Mouse (Mus musculus) CH12.LX (cell line): ENCODE results near the gene Fbxo3. TPM values are rescaled to one million over a fixed set of nuclear protein-coding genes. Genes with fewer than 3 reads are reported as not detected.
"Not testable (repeated sequence)": the region's sequence is repeated elsewhere in the genome, so short reads cannot be mapped to it uniquely, and the experiment has no call there.

Source experiments
- DNase-seq: peaks from one replicate; pipeline ENCODE4 v3.0.0-alpha.2; 2013; ENCODE audit errors: extremely low read depth
- H3K27ac ChIP-seq: 2 replicates; pipeline ENCODE4 v1.5.1; 2012; ENCODE audit warnings: low read depth, mild to moderate bottlenecking, control low read depth, moderate library complexity; ENCODE audit not compliant: insufficient read depth
- H3K27me3 ChIP-seq: replicated peaks from 2 replicates; pipeline ENCODE3; 2012; ENCODE audit warnings: inconsistent platforms
- H3K36me3 ChIP-seq, 2 experiments: replicated peaks in 1 of 2; 2 replicates each; pipeline versions ENCODE3 to v1.6.1; 2012; ENCODE audit warnings: inconsistent platforms in 1 of 2, low read length in 1 of 2, mild to moderate bottlenecking in 1 of 2, mixed read lengths in 1 of 2, moderate library complexity in 1 of 2; ENCODE audit not compliant: control insufficient read depth in 1 of 2, insufficient read depth in 1 of 2
- H3K4me1 ChIP-seq, 2 experiments: 2 replicates each; pipeline ENCODE4 v1.6.1; 2012; ENCODE audit warnings: inconsistent platforms in 1 of 2, moderate library complexity in 1 of 2; ENCODE audit not compliant: insufficient read depth in 2 of 2, control insufficient read depth in 1 of 2
- H3K4me2 ChIP-seq: 2 replicates; pipeline ENCODE4 v1.6.1; 2012; ENCODE audit warnings: low read depth, mild to moderate bottlenecking, control low read depth; ENCODE audit not compliant: poor library complexity, insufficient read depth, severe bottlenecking
- H3K4me3 ChIP-seq, 3 experiments: fragments of 150-350 bp in 1 of 3; sonication (generic) in 1 of 3; replicated peaks in 1 of 3; 2 replicates each; pipeline versions ENCODE3 to v1.5.1; 2011 to 2012; ENCODE audit warnings: low read depth in 2 of 3, low read length in 2 of 3, mild to moderate bottlenecking in 2 of 3, moderate library complexity in 2 of 3, control low read depth in 1 of 3, improper control_type of control experiment in 1 of 3, inconsistent platforms in 1 of 3, mixed read lengths in 1 of 3; ENCODE audit not compliant: poor library complexity in 1 of 3
- H3K79me2 ChIP-seq: replicated peaks from 2 replicates; pipeline ENCODE4 v1.6.1; 2012; ENCODE audit warnings: mild to moderate bottlenecking, moderate library complexity; ENCODE audit not compliant: control insufficient read depth, poor library complexity, insufficient read depth, severe bottlenecking; ENCODE audit errors: extremely low read depth
- H3K9ac ChIP-seq: 2 replicates; pipeline ENCODE4 v1.6.1; 2012; ENCODE audit warnings: low read depth, mild to moderate bottlenecking, control low read depth, moderate library complexity; ENCODE audit not compliant: insufficient read depth
- H3K9me3 ChIP-seq: replicated peaks from 2 replicates; pipeline ENCODE3; 2012; ENCODE audit warnings: low read length, inconsistent platforms, mixed read lengths
- BHLHE40 ChIP-seq: IDR thresholded peaks from 2 replicates; pipeline ENCODE4 v1.6.1; 2011; ENCODE audit warnings: mild to moderate bottlenecking, low read depth, low read length, improper control_type of control experiment
- CHD2 ChIP-seq: IDR thresholded peaks from 2 replicates; pipeline ENCODE4 v1.6.1; 2011; ENCODE audit warnings: low read length, improper control_type of control experiment
- CTCF ChIP-seq, 2 experiments: IDR thresholded peaks in 1 of 2; conservative IDR thresholded peaks in 1 of 2; 2 replicates each; pipeline ENCODE4 v1.5.1; 2011 to 2012; ENCODE audit warnings: low read depth in 2 of 2, low read length in 2 of 2, improper control_type of control experiment in 1 of 2, inconsistent platforms in 1 of 2, mild to moderate bottlenecking in 1 of 2, moderate library complexity in 1 of 2
- PAX5 ChIP-seq: IDR thresholded peaks from 2 replicates; pipeline ENCODE4 v1.6.1; 2012; ENCODE audit warnings: low read length, inconsistent platforms, mixed read lengths
- POLR2A ChIP-seq: IDR thresholded peaks from 2 replicates; pipeline ENCODE4 v1.6.1; 2011; ENCODE audit warnings: low read depth, mild to moderate bottlenecking, improper control_type of control experiment, low read length
- RAD21 ChIP-seq: IDR thresholded peaks from 2 replicates; pipeline ENCODE4 v1.6.1; 2011; ENCODE audit warnings: low read depth, mild to moderate bottlenecking, low read length, improper control_type of control experiment, moderate library complexity
- RCOR1 ChIP-seq: conservative IDR thresholded peaks from 2 replicates; pipeline ENCODE4 v1.6.1; 2012; ENCODE audit warnings: low read depth, mild to moderate bottlenecking, inconsistent platforms, low read length, improper control_type of control experiment
- TBP ChIP-seq: conservative IDR thresholded peaks from 2 replicates; pipeline ENCODE4 v1.6.1; 2011; ENCODE audit warnings: low read depth, low read length, improper control_type of control experiment
- TCF12 ChIP-seq: IDR thresholded peaks from 2 replicates; pipeline ENCODE4 v1.6.1; 2014; ENCODE audit warnings: low read depth, mild to moderate bottlenecking, inconsistent platforms, low read length, improper control_type of control experiment
- ZC3H11A ChIP-seq: IDR thresholded peaks from 2 replicates; pipeline ENCODE4 v1.6.1; 2012; ENCODE audit warnings: low read depth, mild to moderate bottlenecking, inconsistent platforms, low read length, improper control_type of control experiment
- ZMIZ1 ChIP-seq: IDR thresholded peaks from 2 replicates; pipeline ENCODE4 v1.6.1; 2012; ENCODE audit warnings: low read depth, mild to moderate bottlenecking, inconsistent platforms, low read length, improper control_type of control experiment
- dilution Hi-C: fragments of 300-500 bp; cut with MboI; formaldehyde crosslinking; loops from 2 replicates; pipeline ENCODE4 v1.14.3; 2020; ENCODE audit warnings: low sequenced_read_pairs; ENCODE audit not compliant: extremely low pct_unique_long_range_greater_than_20kb, extremely low pct_ligation_motif_present
- in situ Hi-C: fragments of 300-500 bp; cut with MboI; formaldehyde crosslinking; loops from 3 replicates; pipeline ENCODE4 v1.14.3; 2019; ENCODE audit warnings: low sequenced_read_pairs, low pct_ligation_motif_present, low pct_unique_long_range_greater_than_20kb, mixed read lengths
- polyA plus RNA-seq: library from polyadenylated mRNA; unstranded; fragments of >175 nt; gene quantifications from 2 replicates; pipeline ENCODE4 v1.2.1, GENCODE M21; 2012; ENCODE audit warnings: low read depth; ENCODE audit not compliant: insufficient read length
- total RNA-seq, 2 experiments: library from RNA; depleted of rRNA; stranded (reverse); fragments of 300-350 nt in 1 of 2; fragments of >200 nt in 1 of 2; gene quantifications; 2 replicates each; pipeline ENCODE4 v1.2.3; 2012 to 2014

Gene Fbxo3
- total and polyA plus RNA-seq, 3 experiments = 29.7 to 63.7 (median 38.4) TPM

DNA sequence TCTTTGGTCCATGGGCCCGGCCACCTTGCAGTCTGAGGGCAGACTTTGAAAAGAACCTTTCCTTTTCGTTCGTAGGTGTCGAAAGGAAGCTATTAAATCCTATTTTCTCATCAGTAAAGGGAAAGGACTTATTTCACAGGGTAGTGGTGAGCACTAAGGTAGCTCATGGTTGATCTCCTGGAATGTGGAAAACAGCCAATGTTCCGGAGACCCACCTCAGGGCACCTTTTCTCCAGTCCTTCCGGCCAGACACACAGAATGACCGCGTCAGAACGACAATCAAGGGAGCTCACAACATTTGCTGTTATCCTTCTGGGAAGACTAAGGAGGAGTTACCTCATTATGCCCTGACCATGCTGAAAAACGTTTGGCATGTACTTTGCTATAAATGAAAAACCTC, 68.7 kb downstream of the Fbxo3 start:
- peak overlapping the region; percentile 57 for H3K9ac ChIP-seq
- in situ Hi-C loops = no loop called here
- DNase-seq = no peak
- peaks cover 0 to 9% of the 10 kb centered on the region in 2 experiments; a peak in 2 of 4 replicates for H3K4me1 ChIP-seq
- no peaks in the 10 kb centered on the region for H3K9me3 ChIP-seq
- H3K27me3 ChIP-seq = peaks cover 14% of the 10 kb centered on the region
- H3K36me3 ChIP-seq = no peaks in the 10 kb centered on the region
- dilution Hi-C loops = no loop called here
- H3K27ac ChIP-seq = no peak overlapping the region
- no peaks in the 10 kb centered on the region for H3K79me2 ChIP-seq
- H3K4me2 ChIP-seq = peak overlapping the region; percentile 60
- no peak for TF ChIP-seq PAX5
- no peak for TF ChIP-seq CTCF (conservative IDR thresholded peaks at IDR 0.05 in 1 of 2, IDR thresholded peaks at IDR 0.05 in 1 of 2; ENCODE audit: low read depth in 2 of 2, low read length in 2 of 2)
- no peak for TF ChIP-seq ZMIZ1
- TF ChIP-seq BHLHE40 = no peak
- no peak for TF ChIP-seq TCF12
- no peak for TF ChIP-seq POLR2A
- no peak for TF ChIP-seq ZC3H11A
- no peak for TF ChIP-seq TBP
- no peak for TF ChIP-seq RCOR1
- TF ChIP-seq CHD2 = no peak
- H3K4me3 ChIP-seq = peak overlapping the region; percentile 63 to 71 (median 69)

DNA sequence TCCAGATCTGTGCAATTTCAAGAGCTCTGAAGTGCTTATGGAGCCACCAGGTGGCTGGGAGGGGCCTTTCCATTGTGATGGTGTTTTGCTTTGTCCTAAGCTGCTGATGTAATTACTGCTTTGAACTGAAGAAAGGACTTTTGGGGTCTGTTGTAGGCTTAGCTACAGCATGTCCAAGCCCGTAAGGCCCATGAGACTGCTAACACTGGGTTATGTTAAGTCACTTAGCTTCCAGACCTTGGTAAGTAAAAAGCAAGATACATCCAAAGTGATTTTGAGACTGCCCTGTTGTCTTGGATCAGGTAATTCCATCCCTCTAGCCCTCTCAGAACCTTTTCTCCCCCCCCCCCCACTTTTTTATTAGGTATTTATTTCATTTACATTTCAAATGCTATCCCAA, 69.3 kb downstream of the Fbxo3 start:
- H3K27me3 ChIP-seq = peaks cover 13% of the 10 kb centered on the region
- H3K9ac ChIP-seq, H3K27ac ChIP-seq, H3K79me2 ChIP-seq, DNase-seq, H3K9me3 ChIP-seq, H3K36me3 ChIP-seq, H3K4me3 ChIP-seq, in situ Hi-C loops, dilution Hi-C loops, H3K4me1 ChIP-seq: not testable (repeated sequence)
- TF ChIP-seq RAD21 = peak; percentile 15
- peak overlapping the region; percentile 22; the same call in 1 of the 2 replicates for H3K4me2 ChIP-seq

DNA sequence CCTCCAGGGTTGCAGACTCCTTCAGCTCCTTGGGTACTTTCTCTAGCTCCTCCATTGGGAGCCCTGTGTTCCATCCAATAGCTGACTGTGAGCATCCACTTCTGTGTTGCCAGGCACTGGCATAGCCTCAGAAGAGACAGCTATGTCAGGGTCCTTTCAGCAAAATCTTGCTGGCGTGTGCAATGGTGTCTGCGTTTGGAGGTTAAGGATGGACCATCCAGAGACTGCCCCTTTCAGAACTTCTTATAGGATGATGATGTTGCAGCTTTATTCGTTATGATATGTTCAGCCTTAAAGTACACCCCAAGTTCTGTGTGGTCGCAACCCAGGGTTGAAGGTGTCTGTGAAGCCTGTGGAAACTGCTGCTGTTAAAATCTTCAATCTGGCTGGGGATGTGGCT, 69.9 kb downstream of the Fbxo3 start:
- H3K36me3 ChIP-seq, dilution Hi-C loops, H3K27me3 ChIP-seq, H3K79me2 ChIP-seq, DNase-seq, H3K9ac ChIP-seq, H3K27ac ChIP-seq, H3K4me2 ChIP-seq, H3K9me3 ChIP-seq, H3K4me3 ChIP-seq, H3K4me1 ChIP-seq, in situ Hi-C loops: not testable (repeated sequence)
